Mouse (Mus musculus) adrenal gland, postnatal 25 days (tissue): ENCODE measurements around the gene Cd302. TPM values are rescaled to one million over a fixed set of nuclear protein-coding genes. Genes with fewer than 3 reads are reported as not detected.
A peak's percentile ranks its signal among the peaks of the same experiment; 100 is the strongest.

Experiments
- DNase-seq: peaks from one replicate; pipeline ENCODE4 v3.0.0; 2021; ENCODE audit warnings: mixed read lengths
- long read RNA-seq: library from polyadenylated mRNA; stranded (forward); transcript quantifications from one replicate; pipeline ENCODE4 v2.0.0, GENCODE M21; 2021
- total RNA-seq: library from RNA; stranded (reverse); gene quantifications from 2 replicates; pipeline ENCODE4 v1.2.3, GENCODE M21; 2021

Gene Cd302
- 27.6 and 27.7 TPM in 2 replicates for total RNA-seq
- long read RNA-seq, transcript Cd302-202 (6 exons, 1,354 nt) = major isoform, 182 of 190 reads
- long read RNA-seq, partial matches to known transcripts = 4 of 190 reads
- long read RNA-seq, other reads (novel, unspliced or antisense) = 4 of 190 reads

GRCm38 (mm10) chr2:60284467-60284821, at the start of gene Cd302:
TSS of gene Cd302 (minus strand) at chr2:60284488.
- no peak for DNase-seq

- no peak for DNase-seq
Measured at GRCm38 (mm10) chr2:60328641-60329040, 44.4 kb upstream of the Cd302 start.

- no peak for DNase-seq
Measured at GRCm38 (mm10) chr2:60327581-60327980, 43.3 kb upstream of the Cd302 start.

GRCm38 (mm10) chr2:60326948-60327347, 42.7 kb upstream of the Cd302 start:
- no peak for DNase-seq

GRCm38 (mm10) chr2:60323411-60323810, 39.1 kb upstream of the Cd302 start:
- DNase-seq = no peak

- DNase-seq = no peak
Measured at GRCm38 (mm10) chr2:60322031-60322726, 37.9 kb upstream of the Cd302 start.

- DNase-seq = no peak
Measured at GRCm38 (mm10) chr2:60303796-60304195, 19.5 kb upstream of the Cd302 start.

- no peak for DNase-seq
Measured at GRCm38 (mm10) chr2:60299323-60299722, 15.0 kb upstream of the Cd302 start.

GRCm38 (mm10) chr2:60298266-60298665, 14.0 kb upstream of the Cd302 start:
- no peak for DNase-seq

- no peak for DNase-seq
Measured at GRCm38 (mm10) chr2:60291381-60291780, 7.1 kb upstream of the Cd302 start.

GRCm38 (mm10) chr2:60289451-60289850, 5.2 kb upstream of the Cd302 start:
- DNase-seq = no peak

- no peak for DNase-seq
Measured at GRCm38 (mm10) chr2:60288606-60289005, 4.3 kb upstream of the Cd302 start.

GRCm38 (mm10) chr2:60285107-60285617, 874 bp upstream of the Cd302 start:
- DNase-seq = no peak

GRCm38 (mm10) chr2:60283751-60284466, 379 bp downstream of the Cd302 start:
- DNase-seq = peak; percentile 80

GRCm38 (mm10) chr2:60283208-60283750, 1.0 kb downstream of the Cd302 start:
- no peak for DNase-seq

GRCm38 (mm10) chr2:60282625-60283024, 1.7 kb downstream of the Cd302 start:
- DNase-seq = no peak

- no peak for DNase-seq
Measured at GRCm38 (mm10) chr2:60278627-60279026, 5.7 kb downstream of the Cd302 start.

GRCm38 (mm10) chr2:60269856-60270479, 14.3 kb downstream of the Cd302 start:
- no peak for DNase-seq

GRCm38 (mm10) chr2:60267567-60267966, 16.7 kb downstream of the Cd302 start:
- no peak for DNase-seq

- no peak for DNase-seq
Measured at GRCm38 (mm10) chr2:60260621-60261350, 23.5 kb downstream of the Cd302 start.

- no peak for DNase-seq
Measured at GRCm38 (mm10) chr2:60259186-60259585, 25.1 kb downstream of the Cd302 start.

- DNase-seq = no peak
Measured at GRCm38 (mm10) chr2:60256751-60257150, 27.5 kb downstream of the Cd302 start.
